Mouse (Mus musculus) G1E-ER4 (cell line): ENCODE measurements around the gene Jak2. TPM values are rescaled to one million over a fixed set of nuclear protein-coding genes. Genes with fewer than 3 reads are reported as not detected.

Experiments
- GATA1 ChIP-seq: IDR thresholded peaks from one replicate; pipeline ENCODE4 v1.8.0; 2012; ENCODE audit warnings: low read length, inconsistent platforms
- polyA plus RNA-seq: library from polyadenylated mRNA; stranded (reverse); fragments of >175 nt; gene quantifications from 2 replicates; pipeline ENCODE4 v1.2.3, GENCODE M21; 2012

Gene Jak2
- polyA plus RNA-seq, result 5.9 and 10.3 TPM in 2 replicates

DNA sequence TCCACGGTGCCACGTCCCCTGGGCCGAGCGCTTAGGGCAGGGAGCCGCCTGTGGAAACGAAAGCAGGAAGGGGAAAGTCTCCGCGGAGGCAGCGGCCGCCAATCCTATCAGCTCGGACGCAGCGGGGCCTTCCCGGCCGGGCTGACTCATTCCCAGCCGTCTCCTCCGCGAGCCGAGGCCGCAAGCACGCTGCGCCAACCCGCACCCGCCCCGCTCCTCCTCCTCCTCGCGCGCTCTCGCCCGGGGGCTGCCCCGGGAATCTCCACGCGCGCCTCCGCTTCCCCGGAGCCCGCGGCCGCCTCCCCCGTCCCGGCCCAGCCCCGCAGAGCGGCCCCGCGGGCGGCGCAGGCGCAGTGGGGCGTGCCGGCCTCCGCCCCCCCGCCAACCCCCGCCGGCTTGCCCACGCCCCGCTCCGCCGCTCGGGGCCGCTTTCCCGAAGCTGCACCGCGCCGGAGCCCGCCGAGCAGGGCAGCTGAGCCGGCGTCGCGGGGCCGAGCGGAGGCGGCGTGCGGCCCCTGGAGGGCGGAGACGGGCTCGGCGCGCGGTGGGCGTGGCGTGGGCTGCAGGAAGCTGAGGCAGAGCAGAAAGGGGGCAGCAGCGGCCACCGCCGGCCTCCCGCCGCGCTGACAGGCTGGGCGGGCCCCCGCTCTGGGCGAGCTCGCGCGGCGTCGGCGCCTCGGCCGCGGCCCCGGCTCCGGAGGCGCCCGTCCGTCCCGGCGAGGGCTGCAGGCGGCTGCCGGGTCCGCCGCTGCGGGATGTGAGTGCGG, at the start of gene Jak2:
Gene Jak2, plus strand, starts transcription at position 638 of the 767 bp plus-strand sequence.
- TF ChIP-seq GATA1, result no peak

- TF ChIP-seq GATA1, result no peak
Measured at GRCm38 (mm10) chr19:29203337-29203736, 48.3 kb upstream of the Jak2 start.

GRCm38 (mm10) chr19:29204583-29204982, 47.0 kb upstream of the Jak2 start:
- TF ChIP-seq GATA1, result no peak

- TF ChIP-seq GATA1, result no peak
Measured at GRCm38 (mm10) chr19:29205267-29205666, 46.4 kb upstream of the Jak2 start.

GRCm38 (mm10) chr19:29209898-29210297, 41.7 kb upstream of the Jak2 start:
- no peak for TF ChIP-seq GATA1

DNA sequence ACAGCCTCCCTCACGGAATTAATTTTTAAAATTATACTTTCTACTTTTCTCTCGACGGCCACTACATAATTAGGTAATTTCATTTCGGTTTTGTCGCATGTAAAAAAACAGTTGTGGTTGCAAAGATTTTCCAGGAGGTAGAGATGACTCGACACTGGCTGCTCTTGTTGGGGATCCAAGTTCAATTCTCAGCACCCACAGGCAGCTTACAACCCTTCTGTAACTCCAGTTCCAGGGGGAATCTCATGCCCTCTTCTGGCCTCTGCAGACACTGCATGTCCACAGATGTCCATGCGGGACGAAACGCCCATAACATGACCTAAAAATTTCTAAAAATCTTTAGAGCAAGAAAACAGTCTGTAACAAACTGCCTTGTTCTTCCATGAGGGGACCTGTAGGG, 41.3 kb upstream of the Jak2 start:
- no peak for TF ChIP-seq GATA1

DNA sequence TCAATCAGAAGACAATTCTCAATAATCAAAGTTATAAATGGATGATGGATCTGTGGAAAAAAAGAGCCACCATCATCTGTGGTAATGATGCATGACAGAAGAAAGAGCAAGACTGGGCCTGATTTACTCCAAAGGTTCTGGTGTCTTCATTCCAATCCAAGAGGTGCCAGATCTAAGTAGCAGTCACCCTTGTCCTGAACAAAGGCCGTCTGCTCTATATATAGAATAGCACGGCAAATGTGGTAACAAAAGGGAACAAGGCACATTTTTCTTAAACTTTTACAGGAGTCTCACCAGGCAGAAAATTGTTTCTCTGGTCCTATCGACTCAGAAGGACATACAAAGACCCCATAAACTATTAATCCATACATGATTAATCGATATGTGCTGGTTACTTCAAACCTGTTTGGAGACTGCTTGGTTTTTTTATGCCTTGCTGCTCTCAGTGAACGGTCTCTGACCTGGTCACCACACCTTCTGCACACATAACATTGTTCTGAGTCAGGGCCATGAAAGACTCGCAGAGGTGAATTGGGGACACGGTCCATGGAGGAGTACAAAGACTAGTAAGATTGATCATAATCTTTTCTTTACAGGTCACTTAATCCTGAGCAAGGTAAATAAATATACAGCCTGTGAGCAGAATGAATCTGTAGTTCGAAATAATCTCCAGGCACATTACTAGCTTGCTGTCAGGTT, 35.7 kb upstream of the Jak2 start:
- TF ChIP-seq GATA1, result no peak

GRCm38 (mm10) chr19:29221867-29222266, 29.8 kb upstream of the Jak2 start:
- no peak for TF ChIP-seq GATA1

DNA sequence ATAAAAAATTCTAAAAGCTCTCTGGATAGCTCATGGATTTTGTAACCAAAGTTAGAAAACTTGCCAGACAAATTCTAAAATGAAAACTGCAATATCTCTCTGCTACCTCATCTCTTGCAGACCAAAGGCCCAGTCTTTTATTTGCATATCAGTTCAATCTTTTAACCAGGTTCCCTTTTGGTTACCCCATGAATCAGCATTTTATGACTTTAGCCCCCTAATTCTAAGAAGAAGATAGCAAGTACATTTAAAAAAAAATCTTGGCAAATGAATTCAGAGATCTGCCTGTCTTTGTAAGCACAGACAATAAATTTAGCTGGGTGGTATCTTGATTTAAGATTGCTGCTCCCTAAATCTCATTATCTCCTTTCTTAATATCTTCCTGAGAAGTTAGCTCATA, 26.7 kb upstream of the Jak2 start:
- no peak for TF ChIP-seq GATA1

GRCm38 (mm10) chr19:29226996-29227395, 24.6 kb upstream of the Jak2 start:
- TF ChIP-seq GATA1, result no peak

DNA sequence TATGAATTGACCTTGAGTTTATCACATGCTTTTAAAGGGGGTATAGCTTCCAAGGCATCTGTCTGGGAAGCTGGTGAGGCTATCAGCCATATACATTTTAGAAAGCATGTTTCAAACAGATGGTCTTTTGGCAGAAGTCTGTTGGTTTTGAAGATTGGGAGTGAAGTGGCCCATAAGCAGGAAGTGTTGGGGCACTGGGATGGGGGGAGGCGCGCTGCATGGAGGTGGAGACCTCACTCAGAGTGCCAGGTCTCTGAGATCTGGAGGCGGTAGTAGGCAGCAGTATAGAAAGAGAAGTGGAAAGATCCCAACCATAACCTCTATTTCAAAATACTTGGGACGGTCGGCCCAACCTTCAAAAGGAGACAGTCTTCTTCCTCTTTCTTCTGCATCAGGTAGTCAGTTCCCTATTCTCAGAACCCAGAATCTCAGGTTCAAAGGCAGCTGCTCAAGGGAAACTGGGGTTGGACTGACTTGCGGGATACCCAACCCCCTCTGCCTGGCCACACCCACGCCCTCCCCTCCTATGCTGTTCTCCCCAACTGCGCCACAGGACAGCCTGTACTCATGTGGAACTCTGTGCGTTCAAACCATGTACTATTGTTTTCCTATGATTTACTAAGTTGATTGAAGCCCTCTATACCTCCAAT, 23.6 kb upstream of the Jak2 start:
- no peak for TF ChIP-seq GATA1

DNA sequence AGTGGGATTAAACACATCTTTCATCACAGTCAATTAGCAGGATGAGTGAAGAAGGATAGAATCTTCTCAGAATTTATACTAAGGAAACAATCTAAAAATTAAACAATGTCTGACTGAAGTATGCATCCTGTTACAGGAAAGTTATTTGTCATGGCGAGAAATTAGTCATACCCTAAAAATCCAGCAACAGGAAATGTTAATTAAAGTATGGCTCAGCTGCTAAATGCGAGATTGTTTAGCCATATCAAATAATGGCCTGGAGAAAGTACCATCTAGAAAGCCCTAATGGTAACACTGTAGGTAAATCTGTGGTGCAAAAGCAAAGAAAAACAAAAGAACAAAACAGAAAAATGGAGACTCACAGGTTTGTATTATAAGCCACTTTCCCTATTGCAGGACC, 22.6 kb upstream of the Jak2 start:
- TF ChIP-seq GATA1, result no peak

DNA sequence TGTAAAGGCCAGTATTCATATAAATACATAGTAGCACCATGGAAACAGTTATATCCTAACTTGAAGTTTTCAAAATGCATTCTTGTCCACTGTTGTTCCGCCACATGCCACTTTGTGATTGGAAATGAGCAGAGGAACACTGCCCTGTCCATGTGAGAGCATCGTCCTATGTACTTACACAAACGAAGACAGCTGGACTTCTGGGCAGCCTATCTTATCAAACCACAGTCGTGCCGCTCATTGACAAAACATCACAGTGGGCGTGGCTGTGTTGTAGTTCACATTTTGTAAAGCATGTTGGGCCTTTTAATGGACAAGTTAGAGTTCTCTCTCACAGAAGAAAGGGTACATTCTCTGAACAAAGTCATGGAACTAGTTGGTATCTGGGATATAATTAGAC, 18.9 kb upstream of the Jak2 start:
- no peak for TF ChIP-seq GATA1

DNA sequence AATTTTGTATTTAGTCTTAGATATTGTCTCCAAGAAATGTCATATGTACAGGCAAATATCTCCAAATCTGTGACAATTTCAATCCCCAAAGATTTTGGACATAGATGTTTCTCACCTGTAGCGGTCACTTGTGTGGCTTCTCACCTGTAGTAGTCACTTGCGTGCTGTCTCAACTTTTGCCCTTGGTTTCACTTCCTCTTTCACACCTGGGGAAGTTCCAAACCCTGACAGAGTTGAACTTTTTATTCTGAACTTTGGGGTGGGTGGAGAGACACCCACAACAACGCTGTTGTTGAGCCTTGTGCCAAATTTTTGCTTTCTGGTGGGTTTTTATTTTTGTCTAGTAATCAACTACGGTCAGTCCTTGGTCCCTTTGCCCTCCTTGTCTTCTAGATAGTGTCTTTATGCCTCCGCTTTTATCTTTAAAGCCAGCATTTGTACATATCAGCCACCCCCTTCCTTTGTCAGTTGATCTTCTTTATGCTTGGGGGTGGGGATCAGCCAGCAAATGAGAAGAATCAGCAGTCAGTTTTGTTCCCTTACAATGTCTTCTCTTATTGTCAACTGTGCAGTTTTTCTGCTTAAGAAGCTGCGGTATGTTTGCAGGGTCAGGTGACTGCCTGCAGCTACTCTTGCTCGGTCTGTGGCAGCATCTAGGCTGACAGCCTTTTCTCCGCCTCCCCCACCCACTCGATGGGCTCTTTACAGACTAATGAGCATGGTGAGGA, 14.8 kb upstream of the Jak2 start:
- TF ChIP-seq GATA1, result no peak

DNA sequence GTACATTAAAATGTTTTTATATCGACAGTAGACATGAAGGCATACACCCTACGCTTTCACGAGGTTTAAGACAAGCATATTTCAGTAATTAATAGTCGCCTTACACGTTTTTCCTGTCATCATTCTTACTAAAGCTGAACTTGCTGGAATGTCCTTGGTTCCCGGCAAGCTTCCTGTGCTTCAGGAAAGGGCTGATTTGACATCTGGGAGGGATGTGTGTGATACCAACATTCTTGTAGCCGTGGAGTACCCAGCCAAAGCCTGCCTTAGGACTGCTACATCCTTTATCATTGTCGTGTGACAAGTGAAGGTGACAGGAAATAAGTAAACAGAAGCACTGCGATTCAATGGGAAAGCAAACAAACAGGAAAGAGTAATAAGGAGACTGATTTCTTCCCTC, 13.5 kb upstream of the Jak2 start:
- TF ChIP-seq GATA1, result no peak
